Mouse (Mus musculus) forebrain, embryonic 11.5 days (tissue): Measurements from ENCODE around the gene Arfrp1. TPM values are rescaled to one million over a fixed set of nuclear protein-coding genes. Genes with fewer than 3 reads are reported as not detected.
A peak's percentile ranks its signal among the peaks of the same experiment; 100 is the strongest.

Experiments
- ATAC-seq: fragments of 200-750 bp; cut with Nextera tagmentation; replicated peaks from 2 replicates; pipeline ENCODE4 v1.8.0; 2017; ENCODE audit warnings: moderate TSS enrichment; ENCODE audit not compliant: low FRiP score
- DNase-seq: peaks from one replicate; pipeline ENCODE4 v3.0.0-alpha.2; 2017; ENCODE audit warnings: low spot score
- H3K27ac ChIP-seq: fragments of 300-500 bp; sonication (generic); 2 replicates; pipeline ENCODE4 v1.5.1; 2014; ENCODE audit warnings: low read depth, low read length
- H3K27me3 ChIP-seq: fragments of 300-500 bp; sonication (generic); 2 replicates; pipeline ENCODE4 v1.6.1; 2014; ENCODE audit warnings: mild to moderate bottlenecking, low read length, mixed read lengths; ENCODE audit not compliant: control insufficient read depth, insufficient read depth
- H3K36me3 ChIP-seq: fragments of 300-500 bp; sonication (generic); 2 replicates; pipeline ENCODE4 v1.6.1; 2014; ENCODE audit warnings: mild to moderate bottlenecking, low read length, moderate library complexity, mixed read lengths; ENCODE audit not compliant: control insufficient read depth, insufficient read depth
- H3K4me1 ChIP-seq: fragments of 300-500 bp; sonication (generic); replicated peaks from 2 replicates; pipeline ENCODE4 v1.6.1; 2014; ENCODE audit warnings: low read length, mixed read lengths; ENCODE audit not compliant: control insufficient read depth, insufficient read depth
- H3K4me2 ChIP-seq: fragments of 300-500 bp; sonication (generic); 2 replicates; pipeline ENCODE4 v1.6.1; 2014; ENCODE audit warnings: low read depth, mild to moderate bottlenecking, low read length, moderate library complexity, mixed read lengths; ENCODE audit not compliant: severe bottlenecking
- H3K4me3 ChIP-seq: fragments of 300-500 bp; sonication (generic); 2 replicates; pipeline ENCODE4 v1.5.1; 2014; ENCODE audit warnings: low read depth, low read length
- H3K9ac ChIP-seq: fragments of 300-500 bp; sonication (generic); 2 replicates; pipeline ENCODE4 v1.6.1; 2014; ENCODE audit warnings: low read length
- H3K9me3 ChIP-seq: fragments of 300-500 bp; sonication (generic); 2 replicates; pipeline ENCODE4 v1.6.1; 2016; ENCODE audit warnings: low read length, mixed read lengths; ENCODE audit not compliant: control insufficient read depth
- WGBS: fragments of 180-500 bp; shearing (Covaris S2); extraction: QIAGEN DNeasy Blood & Tissue Kit; methylation state at CpG from one replicate; pipeline ENCODE4 v1.1.7; 2014; 5-methylcytosine and 5-hydroxymethylcytosine counted together
- polyA plus RNA-seq: library from polyadenylated mRNA; unstranded; fragments of >200 nt; fragmentation: Nextera tagmentation; extraction: Ambion mirVana; gene quantifications from 2 replicates; pipeline ENCODE4 v1.2.1, GENCODE M21; 2014

The Arfrp1 gene
- polyA plus RNA-seq, 1 experiment from 2014 or later, result 64.5 TPM

- no peak overlapping the region for H3K27ac ChIP-seq
- no peak overlapping the region for H3K4me2 ChIP-seq
- no peak overlapping the region for H3K9ac ChIP-seq
- no peaks in the 10 kb centered on the region for H3K4me1 ChIP-seq
- H3K27me3 ChIP-seq, result no peaks in the 10 kb centered on the region
- DNase-seq, result no peak
- no peak for ATAC-seq
- WGBS, result 98% methylated on average over 6 of the region's 6 CpGs
- peaks cover 8% of the 10 kb centered on the region for H3K36me3 ChIP-seq
- no peaks in the 10 kb centered on the region for H3K9me3 ChIP-seq
- H3K4me3 ChIP-seq, result no peak overlapping the region
Measured at GRCm38 (mm10) chr2:181381631-181382306, 16.6 kb upstream of the Arfrp1 start.

DNA sequence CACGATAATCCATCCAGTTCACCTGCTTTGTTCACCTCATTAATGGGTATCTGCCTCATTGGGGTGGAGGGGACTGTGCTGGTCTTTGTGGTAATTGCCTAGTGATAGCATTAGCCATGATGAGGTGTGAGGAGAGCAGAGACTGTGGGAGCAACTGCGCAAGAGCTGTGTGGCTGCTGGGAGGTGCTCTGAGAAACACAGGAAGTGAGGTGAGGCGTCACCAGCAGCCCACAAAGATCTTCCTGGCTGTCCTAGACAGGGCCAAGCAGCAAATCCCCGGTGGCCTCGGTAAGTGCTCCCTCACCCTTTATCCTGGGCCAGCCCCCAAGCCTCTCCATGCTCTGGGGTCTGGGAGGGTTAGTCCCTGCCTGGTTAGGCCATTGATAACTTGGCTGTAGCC lies 15.9 kb upstream of the Arfrp1 start:
- no peak for DNase-seq

DNA sequence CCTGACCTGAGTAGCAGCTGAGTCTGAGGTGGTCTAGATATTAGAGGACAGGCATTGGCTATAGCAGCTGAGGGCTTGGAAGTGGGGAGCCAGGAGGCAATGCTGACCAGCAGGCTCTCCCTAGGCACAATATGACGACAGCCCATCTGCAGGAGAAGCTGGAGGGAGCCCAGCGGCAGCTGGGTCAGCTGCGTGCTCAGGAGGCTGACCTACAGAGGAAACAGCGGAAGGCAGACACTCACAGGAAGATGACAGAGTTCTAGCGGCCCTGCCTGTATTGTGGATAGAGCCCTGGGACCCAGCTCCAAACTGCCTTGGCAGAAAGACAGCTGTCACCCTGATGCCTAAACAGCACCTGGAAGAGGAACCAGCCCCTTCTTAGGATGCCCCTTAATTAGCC lies 15.0 kb upstream of the Arfrp1 start:
- 91% methylated on average over 5 of the region's 5 CpGs for WGBS
- Histone ChIP-seq H3K4me2 (no peak overlapping the region), H3K27ac (no peak overlapping the region), H3K9me3 (no peaks in the 10 kb centered on the region), H3K4me1 (no peaks in the 10 kb centered on the region), H3K4me3 (no peak overlapping the region), H3K36me3 (peaks cover 8% of the 10 kb centered on the region), H3K9ac (no peak overlapping the region), H3K27me3 (no peaks in the 10 kb centered on the region)
- ATAC-seq (no peak), DNase-seq (no peak)

More for the DNA sequence above, 15.9 kb upstream of the Arfrp1 start:
- Histone ChIP-seq H3K9me3 (no peaks in the 10 kb centered on the region), H3K4me2 (no peak overlapping the region), H3K27me3 (no peaks in the 10 kb centered on the region), H3K9ac (no peak overlapping the region), H3K4me1 (no peaks in the 10 kb centered on the region), H3K27ac (no peak overlapping the region), H3K36me3 (peaks cover 8% of the 10 kb centered on the region), H3K4me3 (no peak overlapping the region)
- 97% methylated on average over 5 of the region's 5 CpGs for WGBS
- ATAC-seq, result no peak

GRCm38 (mm10) chr2:181379778-181380177 lies 14.6 kb upstream of the Arfrp1 start, which contains the start of gene Lime1:
Lime1 (plus strand) TSS chr2:181380078.
- no peak within 1 kb of the TSS for H3K9ac ChIP-seq
- WGBS, result 93% methylated on average over 12 of the region's 12 CpGs
- H3K27me3 ChIP-seq, result no peaks in the 10 kb centered on the region
- peaks cover 8% of the 10 kb centered on the region for H3K36me3 ChIP-seq
- H3K4me3 ChIP-seq, result no peak within 1 kb of the TSS
- no peak for DNase-seq
- ATAC-seq, result no peak
- no peaks in the 10 kb centered on the region for H3K9me3 ChIP-seq
- no peak within 1 kb of the TSS for H3K4me2 ChIP-seq
- no peak within 1 kb of the TSS for H3K27ac ChIP-seq
- H3K4me1 ChIP-seq, result no peaks in the 10 kb centered on the region

GRCm38 (mm10) chr2:181378701-181379100 lies 13.5 kb upstream of the Arfrp1 start:
- no peak overlapping the region for H3K27ac ChIP-seq
- H3K4me2 ChIP-seq, result no peak overlapping the region
- DNase-seq, result no peak
- WGBS, result 96% methylated on average over 5 of the region's 5 CpGs
- no peaks in the 10 kb centered on the region for H3K9me3 ChIP-seq
- no peak overlapping the region for H3K9ac ChIP-seq
- no peak overlapping the region for H3K4me3 ChIP-seq
- no peaks in the 10 kb centered on the region for H3K27me3 ChIP-seq
- no peaks in the 10 kb centered on the region for H3K4me1 ChIP-seq
- H3K36me3 ChIP-seq, result peaks cover 8% of the 10 kb centered on the region
- ATAC-seq, result no peak

- 86% methylated on average over 2 of the region's 2 CpGs for WGBS
- H3K4me1 ChIP-seq, result no peaks in the 10 kb centered on the region
- H3K4me2 ChIP-seq, result no peak overlapping the region
- H3K27ac ChIP-seq, result no peak overlapping the region
- peaks cover 4% of the 10 kb centered on the region for H3K36me3 ChIP-seq
- no peak overlapping the region for H3K9ac ChIP-seq
- no peaks in the 10 kb centered on the region for H3K27me3 ChIP-seq
- H3K9me3 ChIP-seq, result no peaks in the 10 kb centered on the region
- no peak for DNase-seq
- no peak overlapping the region for H3K4me3 ChIP-seq
- ATAC-seq, result no peak
Measured at GRCm38 (mm10) chr2:181377230-181377629, 12.0 kb upstream of the Arfrp1 start.

DNA sequence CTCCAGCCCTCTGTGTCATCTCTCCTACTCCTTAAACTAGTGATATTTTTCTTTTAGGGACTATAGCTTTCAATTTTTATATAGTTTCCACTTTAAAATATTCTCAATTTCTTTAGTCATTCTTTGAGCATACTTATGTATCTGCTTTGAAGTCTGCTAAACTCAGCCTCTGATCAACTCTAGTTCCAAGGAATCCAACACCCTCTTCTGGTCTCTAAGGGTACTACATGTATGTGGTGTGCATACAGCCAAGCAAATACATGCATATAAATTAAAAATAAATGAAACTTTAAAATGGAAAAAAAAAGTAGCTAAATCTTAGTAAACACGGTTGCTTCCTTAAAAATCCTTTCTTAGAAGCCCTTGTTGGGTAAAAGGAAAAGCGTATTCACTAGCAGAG lies 10.6 kb upstream of the Arfrp1 start:
- Histone ChIP-seq H3K27ac (no peak overlapping the region), H3K4me1 (no peaks in the 10 kb centered on the region), H3K4me2 (no peak overlapping the region), H3K9ac (no peak overlapping the region), H3K4me3 (no peak overlapping the region), H3K27me3 (no peaks in the 10 kb centered on the region), H3K36me3 (peaks cover 4% of the 10 kb centered on the region), H3K9me3 (no peaks in the 10 kb centered on the region)
- DNase-seq (no peak), ATAC-seq (no peak)
- 94% methylated on average over 2 of the region's 2 CpGs for WGBS

DNA sequence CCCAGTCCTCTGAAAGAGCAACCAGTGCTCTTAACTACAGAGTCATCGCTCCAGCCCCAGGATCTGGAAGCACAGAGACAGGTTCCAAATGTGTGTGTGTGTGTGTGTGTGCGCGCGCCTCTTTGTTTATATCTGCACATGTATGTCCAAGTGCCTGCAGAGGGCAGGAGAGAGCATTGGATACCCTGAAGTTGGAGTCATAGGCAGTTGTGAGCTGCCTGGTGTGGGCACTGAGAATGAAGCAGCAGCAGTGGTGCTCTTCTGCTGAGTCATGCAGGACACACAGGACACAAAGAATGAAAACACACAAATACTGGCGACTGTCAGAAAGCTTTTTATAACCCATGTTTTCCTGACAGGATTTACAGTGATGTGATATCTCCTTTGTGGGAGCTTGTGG lies 4.8 kb upstream of the Arfrp1 start:
- 95% methylated on average over 5 of the region's 5 CpGs for WGBS
- H3K27me3 ChIP-seq, result no peaks in the 10 kb centered on the region
- H3K4me1 ChIP-seq, result peaks cover 4% of the 10 kb centered on the region; the same call in 1 of the 2 replicates
- H3K9me3 ChIP-seq, result no peaks in the 10 kb centered on the region
- H3K36me3 ChIP-seq, result peaks cover 2% of the 10 kb centered on the region; the same call in 1 of the 2 replicates
- H3K4me2 ChIP-seq, result no peak overlapping the region
- no peak overlapping the region for H3K9ac ChIP-seq
- H3K27ac ChIP-seq, result no peak overlapping the region
- DNase-seq (no peak), ATAC-seq (no peak)
- no peak overlapping the region for H3K4me3 ChIP-seq

DNA sequence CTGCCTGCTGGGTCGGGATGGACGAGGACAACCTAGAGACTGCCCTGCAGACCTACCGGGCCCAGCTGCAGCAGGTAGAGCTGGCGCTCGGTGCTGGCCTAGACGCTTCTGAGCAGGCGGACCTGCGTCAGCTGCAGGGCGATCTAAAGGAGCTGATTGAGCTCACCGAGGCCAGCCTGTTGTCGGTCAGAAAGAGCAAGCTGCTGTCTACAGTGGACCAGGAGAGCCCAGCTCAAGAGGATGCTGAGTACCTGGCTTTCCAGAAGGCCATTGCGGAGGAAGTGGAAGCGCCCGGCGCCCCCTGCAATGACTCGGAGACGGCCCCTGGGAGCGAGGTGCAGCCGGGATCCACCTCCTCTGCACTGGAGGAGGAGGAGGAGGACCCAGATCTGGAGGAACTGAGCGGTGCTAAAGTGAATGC lies 461 bp upstream of the Arfrp1 start:
- Histone ChIP-seq H3K36me3 (peaks cover 6% of the 10 kb centered on the region; the same call in 1 of the 2 replicates), H3K4me2 (peak overlapping the region; percentile 72), H3K27ac (peak overlapping the region; percentile 84), H3K4me3 (peak overlapping the region; percentile 84), H3K9me3 (no peaks in the 10 kb centered on the region), H3K9ac (peak overlapping the region; percentile 78), H3K4me1 (peaks cover 8% of the 10 kb centered on the region; the same call in 1 of the 2 replicates), H3K27me3 (no peaks in the 10 kb centered on the region)
- WGBS, result under 1% methylated on average over 20 of the region's 20 CpGs
- ATAC-seq (peak; percentile 76), DNase-seq (no peak)
